Mouse (Mus musculus): ENCODE measurements around the gene Ptcd1. TPM values are rescaled to one million over a fixed set of nuclear protein-coding genes. Genes with fewer than 3 reads are reported as not detected.
A peak's percentile ranks its signal among the peaks of the same experiment; 100 is the strongest.

The Ptcd1 gene
- polyA plus RNA-seq, 2 experiments = 5.4 to 5.5 TPM

GRCm38 (mm10) chr5:145120921-145121320 lies 46.0 kb downstream of the Ptcd1 start:
- Histone ChIP-seq H3K36me3 (replicated peaks; ENCODE audit: control insufficient read depth, insufficient read depth, low read depth) (peaks cover 3% of the 10 kb centered on the region), H3K27me3 (ENCODE audit: control insufficient read depth, insufficient read depth, low read length) (no peaks in the 10 kb centered on the region), H3K4me3 (ENCODE audit: insufficient read depth in 1 of 2, low read depth in 2 of 2, low read length in 2 of 2) (no peak overlapping the region), H3K27ac (no peak overlapping the region), H3K9me3 (ENCODE audit: control insufficient read depth, low read length) (no peaks in the 10 kb centered on the region), H3K4me1 (replicated peaks; ENCODE audit: control insufficient read depth in 2 of 2, insufficient read depth in 2 of 2, low read length in 1 of 2) (no peaks in the 10 kb centered on the region), H3K9ac (replicated peaks) (no peak overlapping the region), H3K4me2 (ENCODE audit: low read depth) (no peak overlapping the region)
- 52% methylated on average over 7 of the region's 7 CpGs for WGBS (ENCODE audit: insufficient replicate concordance)
- DNase-seq (ENCODE audit: low read depth in 3 of 3, low spot score in 3 of 3) (no peak), ATAC-seq (ENCODE audit: insufficient read depth) (no peak)
- TF ChIP-seq EP300 (IDR thresholded peaks at IDR 0.05; ENCODE audit: low read depth) (no peak), CTCF (IDR thresholded peaks at IDR 0.05; ENCODE audit: low read depth) (no peak)

GRCm38 (mm10) chr5:145119385-145119784 lies 47.5 kb downstream of the Ptcd1 start:
- ATAC-seq (ENCODE audit: insufficient read depth) = no peak
- Histone ChIP-seq H3K27ac (no peak overlapping the region), H3K9ac (replicated peaks) (no peak overlapping the region), H3K9me3 (ENCODE audit: control insufficient read depth, low read length) (no peaks in the 10 kb centered on the region), H3K36me3 (replicated peaks; ENCODE audit: control insufficient read depth, insufficient read depth, low read depth) (peaks cover under 1% of the 10 kb centered on the region), H3K27me3 (ENCODE audit: control insufficient read depth, insufficient read depth, low read length) (no peaks in the 10 kb centered on the region), H3K4me1 (replicated peaks; ENCODE audit: control insufficient read depth in 2 of 2, insufficient read depth in 2 of 2, low read length in 1 of 2) (no peaks in the 10 kb centered on the region), H3K4me3 (ENCODE audit: insufficient read depth in 1 of 2, low read depth in 2 of 2, low read length in 2 of 2) (no peak overlapping the region), H3K4me2 (ENCODE audit: low read depth) (no peak overlapping the region)
- TF ChIP-seq EP300 (IDR thresholded peaks at IDR 0.05; ENCODE audit: low read depth) (no peak), CTCF (IDR thresholded peaks at IDR 0.05; ENCODE audit: low read depth) (peak; percentile 85)
- WGBS (ENCODE audit: insufficient replicate concordance) = 88% methylated on average over 2 of the region's 2 CpGs
- DNase-seq (ENCODE audit: low read depth in 3 of 3, low spot score in 3 of 3) = no peak

- DNase-seq (ENCODE audit: low read depth in 3 of 3, low spot score in 3 of 3) = no peak
- no peak for ATAC-seq (ENCODE audit: insufficient read depth)
- no peak for TF ChIP-seq EP300 (IDR thresholded peaks at IDR 0.05; ENCODE audit: low read depth)
- TF ChIP-seq CTCF (IDR thresholded peaks at IDR 0.05; ENCODE audit: low read depth) = no peak
- no peaks in the 10 kb centered on the region for H3K9me3 ChIP-seq (ENCODE audit: control insufficient read depth, low read length)
- H3K36me3 ChIP-seq (replicated peaks; ENCODE audit: control insufficient read depth, insufficient read depth, low read depth) = no peaks in the 10 kb centered on the region
- no peak overlapping the region for H3K4me2 ChIP-seq (ENCODE audit: low read depth)
- no peaks in the 10 kb centered on the region for H3K4me1 ChIP-seq (replicated peaks; ENCODE audit: control insufficient read depth in 2 of 2, insufficient read depth in 2 of 2, low read length in 1 of 2)
- H3K27me3 ChIP-seq (ENCODE audit: control insufficient read depth, insufficient read depth, low read length) = no peaks in the 10 kb centered on the region
- WGBS (ENCODE audit: insufficient replicate concordance) = 78% methylated on average over 5 of the region's 5 CpGs
- H3K4me3 ChIP-seq (ENCODE audit: insufficient read depth in 1 of 2, low read depth in 2 of 2, low read length in 2 of 2) = no peak overlapping the region
- H3K27ac ChIP-seq = no peak overlapping the region
- H3K9ac ChIP-seq (replicated peaks) = no peak overlapping the region
Observed at GRCm38 (mm10) chr5:145118461-145118860, 48.4 kb downstream of the Ptcd1 start.

- no peak overlapping the region for H3K27ac ChIP-seq
- H3K4me3 ChIP-seq (ENCODE audit: insufficient read depth in 1 of 2, low read depth in 2 of 2, low read length in 2 of 2) = no peak overlapping the region
- TF ChIP-seq EP300 (IDR thresholded peaks at IDR 0.05; ENCODE audit: low read depth) (no peak), CTCF (IDR thresholded peaks at IDR 0.05; ENCODE audit: low read depth) (no peak)
- no peak overlapping the region for H3K4me2 ChIP-seq (ENCODE audit: low read depth)
- H3K36me3 ChIP-seq (replicated peaks; ENCODE audit: control insufficient read depth, insufficient read depth, low read depth) = no peaks in the 10 kb centered on the region
- DNase-seq (ENCODE audit: low read depth in 3 of 3, low spot score in 3 of 3) = no peak
- no peaks in the 10 kb centered on the region for H3K9me3 ChIP-seq (ENCODE audit: control insufficient read depth, low read length)
- no peak for ATAC-seq (ENCODE audit: insufficient read depth)
- no peaks in the 10 kb centered on the region for H3K27me3 ChIP-seq (ENCODE audit: control insufficient read depth, insufficient read depth, low read length)
- H3K9ac ChIP-seq (replicated peaks) = no peak overlapping the region
- WGBS (ENCODE audit: insufficient replicate concordance) = 68% methylated on average over 6 of the region's 6 CpGs
- H3K4me1 ChIP-seq (replicated peaks; ENCODE audit: control insufficient read depth in 2 of 2, insufficient read depth in 2 of 2, low read length in 1 of 2) = no peaks in the 10 kb centered on the region
Observed at GRCm38 (mm10) chr5:145118005-145118404, 48.9 kb downstream of the Ptcd1 start.

GRCm38 (mm10) chr5:145116916-145117315 lies 50.0 kb downstream of the Ptcd1 start:
- peak overlapping the region; percentile 71; the same call in 1 of the 2 replicates for H3K4me2 ChIP-seq (ENCODE audit: low read depth)
- no peak for TF ChIP-seq EP300 (IDR thresholded peaks at IDR 0.05; ENCODE audit: low read depth)
- peak; percentile 89 for TF ChIP-seq CTCF (IDR thresholded peaks at IDR 0.05; ENCODE audit: low read depth)
- H3K4me3 ChIP-seq (ENCODE audit: insufficient read depth in 1 of 2, low read depth in 2 of 2, low read length in 2 of 2) = no peak overlapping the region
- H3K9me3 ChIP-seq (ENCODE audit: control insufficient read depth, low read length) = no peaks in the 10 kb centered on the region
- no peaks in the 10 kb centered on the region for H3K4me1 ChIP-seq (replicated peaks; ENCODE audit: control insufficient read depth in 2 of 2, insufficient read depth in 2 of 2, low read length in 1 of 2)
- ATAC-seq (ENCODE audit: insufficient read depth) (peak; percentile 11; the same call in 1 of the 2 replicates), DNase-seq (ENCODE audit: low read depth in 3 of 3, low spot score in 3 of 3) (no peak)
- no peaks in the 10 kb centered on the region for H3K36me3 ChIP-seq (replicated peaks; ENCODE audit: control insufficient read depth, insufficient read depth, low read depth)
- no peak overlapping the region for H3K27ac ChIP-seq
- no peaks in the 10 kb centered on the region for H3K27me3 ChIP-seq (ENCODE audit: control insufficient read depth, insufficient read depth, low read length)
- 34% methylated on average over 10 of the region's 10 CpGs for WGBS (ENCODE audit: insufficient replicate concordance)
- H3K9ac ChIP-seq (replicated peaks) = no peak overlapping the region
